Mouse (Mus musculus) MN1 (cell line): Measurements from ENCODE around the gene Npcd.

Experiments
- DNase-seq: peaks from one replicate; pipeline ENCODE4 v3.0.0-alpha.2; 2016; ENCODE audit warnings: low spot score

Npcd gene

GRCm38 (mm10) chr15:79834130-79834880, at the start of gene Npcd, which contains the start of gene Cbx6:
Gene Npcd (minus strand): TSS chr15:79834237.
Gene Cbx6 (minus strand): TSS chr15:79834688.
- peak; percentile 99 for DNase-seq

- peak; percentile 94 for DNase-seq
Observed at GRCm38 (mm10) chr15:79883352-79883822, 49.4 kb upstream of the Npcd start.

GRCm38 (mm10) chr15:79882623-79883267, 48.7 kb upstream of the Npcd start:
- no peak for DNase-seq

- peak; percentile 85 for DNase-seq
Observed at GRCm38 (mm10) chr15:79880477-79880876, 46.4 kb upstream of the Npcd start.

- DNase-seq = peak; percentile 95
Observed at GRCm38 (mm10) chr15:79879319-79879718, 45.3 kb upstream of the Npcd start.

- no peak for DNase-seq
Observed at GRCm38 (mm10) chr15:79878725-79879136, 44.7 kb upstream of the Npcd start.

- no peak for DNase-seq
Observed at GRCm38 (mm10) chr15:79875261-79875995, 41.4 kb upstream of the Npcd start.

- DNase-seq = no peak
Observed at GRCm38 (mm10) chr15:79873995-79874394, 40.0 kb upstream of the Npcd start.

- no peak for DNase-seq
Observed at GRCm38 (mm10) chr15:79873545-79873944, 39.5 kb upstream of the Npcd start.

GRCm38 (mm10) chr15:79867260-79868002, 33.4 kb upstream of the Npcd start:
- no peak for DNase-seq

- no peak for DNase-seq
Observed at GRCm38 (mm10) chr15:79859821-79860220, 25.8 kb upstream of the Npcd start.

GRCm38 (mm10) chr15:79858979-79859378, 24.9 kb upstream of the Npcd start:
- no peak for DNase-seq

GRCm38 (mm10) chr15:79850143-79850542, 16.1 kb upstream of the Npcd start:
- no peak for DNase-seq

- peak; percentile 61 for DNase-seq
Observed at GRCm38 (mm10) chr15:79847100-79847499, 13.1 kb upstream of the Npcd start.

GRCm38 (mm10) chr15:79845986-79846385, 11.9 kb upstream of the Npcd start:
- peak; percentile 54 for DNase-seq

- DNase-seq = no peak
Observed at GRCm38 (mm10) chr15:79842985-79843384, 8.9 kb upstream of the Npcd start.

GRCm38 (mm10) chr15:79840281-79840680, 6.2 kb upstream of the Npcd start:
- DNase-seq = no peak

- no peak for DNase-seq
Observed at GRCm38 (mm10) chr15:79834881-79835260, 834 bp upstream of the Npcd start.

- DNase-seq = no peak
Observed at GRCm38 (mm10) chr15:79833251-79834050, 586 bp downstream of the Npcd start.

GRCm38 (mm10) chr15:79832064-79832900, 1.8 kb downstream of the Npcd start:
- DNase-seq = peak; percentile 87
